Mouse (Mus musculus) kidney, embryonic 14.5 days (tissue): ENCODE results near the gene Tsga10. TPM values are rescaled to one million over a fixed set of nuclear protein-coding genes. Genes with fewer than 3 reads are reported as not detected.
A peak's percentile ranks its signal among the peaks of the same experiment; 100 is the strongest.

Experiments
- ATAC-seq: fragments of 200-750 bp; cut with Nextera tagmentation; 2 replicates; pipeline ENCODE4 v1.8.0; 2017; ENCODE audit warnings: moderate number of reproducible peaks, mild to moderate bottlenecking, moderate TSS enrichment, moderate library complexity; ENCODE audit not compliant: low FRiP score, low TSS enrichment
- H3K27ac ChIP-seq: fragments of 300-500 bp; sonication (generic); 2 replicates; pipeline ENCODE4 v1.5.1; 2014; ENCODE audit warnings: low read depth, mild to moderate bottlenecking, low read length, moderate library complexity, mixed read lengths
- H3K27me3 ChIP-seq: fragments of 300-500 bp; sonication (generic); 2 replicates; pipeline ENCODE4 v1.6.1; 2014; ENCODE audit warnings: mild to moderate bottlenecking, low read length; ENCODE audit not compliant: control insufficient read depth, insufficient read depth
- H3K36me3 ChIP-seq: fragments of 300-500 bp; sonication (generic); 2 replicates; pipeline ENCODE4 v1.6.1; 2014; ENCODE audit warnings: low read length, mixed read lengths; ENCODE audit not compliant: control insufficient read depth, insufficient read depth
- H3K4me1 ChIP-seq: fragments of 300-500 bp; sonication (generic); 2 replicates; pipeline ENCODE4 v1.6.1; 2014; ENCODE audit warnings: low read length, mixed read lengths; ENCODE audit not compliant: control insufficient read depth, insufficient read depth
- H3K4me2 ChIP-seq: fragments of 300-500 bp; sonication (generic); replicated peaks from 2 replicates; pipeline ENCODE4 v1.6.1; 2014; ENCODE audit warnings: low read depth, mild to moderate bottlenecking, low read length
- H3K4me3 ChIP-seq: fragments of 300-500 bp; sonication (generic); 2 replicates; pipeline ENCODE4 v1.5.1; 2014; ENCODE audit warnings: mild to moderate bottlenecking, low read length
- H3K9ac ChIP-seq: fragments of 300-500 bp; sonication (generic); 2 replicates; pipeline ENCODE4 v1.6.1; 2014; ENCODE audit warnings: low read depth, mild to moderate bottlenecking, low read length, moderate library complexity
- H3K9me3 ChIP-seq: fragments of 300-500 bp; sonication (generic); 2 replicates; pipeline ENCODE4 v1.6.1; 2016; ENCODE audit warnings: low read length; ENCODE audit not compliant: control insufficient read depth
- WGBS: fragments of 180-500 bp; shearing (Covaris S2); extraction: QIAGEN DNeasy Blood & Tissue Kit; methylation state at CpG from one replicate; pipeline ENCODE4 v1.1.7; 2014; 5-methylcytosine and 5-hydroxymethylcytosine counted together
- polyA plus RNA-seq: library from polyadenylated mRNA; unstranded; fragments of >200 nt; fragmentation: Nextera tagmentation; extraction: Ambion mirVana; gene quantifications from 2 replicates; pipeline ENCODE4 v1.2.1, GENCODE M21; 2014

Tsga10 gene
- 5.0 and 7.4 TPM in 2 replicates for polyA plus RNA-seq

GRCm38 (mm10) chr1:37866286-37866685 is at the start of gene Tsga10:
TSS of gene Tsga10 (minus strand) at chr1:37866429.
- H3K4me3 ChIP-seq: peak within 1 kb of the TSS; percentile 56
- H3K27ac ChIP-seq: peak within 1 kb of the TSS; percentile 77
- WGBS: 84% methylated on average over 6 of the region's 6 CpGs
- no peak for ATAC-seq
- H3K4me1 ChIP-seq: 0 out of 2 replicates have a peak, but pooled peaks cover 3% of the 10 kb centered on the region
- no peaks in the 10 kb centered on the region for H3K36me3 ChIP-seq
- no peaks in the 10 kb centered on the region for H3K9me3 ChIP-seq
- peak within 1 kb of the TSS; percentile 60 for H3K4me2 ChIP-seq
- H3K27me3 ChIP-seq: no peaks in the 10 kb centered on the region; the same call in 1 of the 2 replicates
- peak within 1 kb of the TSS; percentile 52 for H3K9ac ChIP-seq

- H3K9me3 ChIP-seq: no peaks in the 10 kb centered on the region
- no peak for ATAC-seq
- H3K4me3 ChIP-seq: no peak overlapping the region
- H3K36me3 ChIP-seq: no peaks in the 10 kb centered on the region
- no peak overlapping the region for H3K9ac ChIP-seq
- H3K27ac ChIP-seq: no peak overlapping the region
- H3K4me1 ChIP-seq: no peaks in the 10 kb centered on the region
- 80% methylated on average over 2 of the region's 2 CpGs for WGBS
- H3K4me2 ChIP-seq: no peak overlapping the region
- no peaks in the 10 kb centered on the region for H3K27me3 ChIP-seq
These were observed 46.5 kb upstream of the Tsga10 start for GRCm38 (mm10) chr1:37912751-37913150.

GRCm38 (mm10) chr1:37903178-37903577 is 36.9 kb upstream of the Tsga10 start:
- no peak overlapping the region for H3K9ac ChIP-seq
- no peak for ATAC-seq
- H3K27me3 ChIP-seq: no peaks in the 10 kb centered on the region
- no peak overlapping the region for H3K27ac ChIP-seq
- no peak overlapping the region for H3K4me3 ChIP-seq
- no peak overlapping the region for H3K4me2 ChIP-seq
- H3K4me1 ChIP-seq: no peaks in the 10 kb centered on the region
- H3K36me3 ChIP-seq: peaks cover 14% of the 10 kb centered on the region
- 20% methylated on average over 6 of the region's 6 CpGs for WGBS
- no peaks in the 10 kb centered on the region for H3K9me3 ChIP-seq

GRCm38 (mm10) chr1:37900288-37900687 is 34.1 kb upstream of the Tsga10 start:
- Histone ChIP-seq H3K27me3 (no peaks in the 10 kb centered on the region), H3K9me3 (no peaks in the 10 kb centered on the region), H3K36me3 (peaks cover 35% of the 10 kb centered on the region), H3K4me1 (no peaks in the 10 kb centered on the region), H3K4me2 (no peak overlapping the region), H3K27ac (no peak overlapping the region), H3K4me3 (no peak overlapping the region), H3K9ac (no peak overlapping the region)
- 52% methylated on average over 6 of the region's 6 CpGs for WGBS
- no peak for ATAC-seq

GRCm38 (mm10) chr1:37899816-37900215 is 33.6 kb upstream of the Tsga10 start:
- 76% methylated on average over 4 of the region's 4 CpGs for WGBS
- Histone ChIP-seq H3K4me2 (no peak overlapping the region), H3K4me1 (no peaks in the 10 kb centered on the region), H3K9me3 (no peaks in the 10 kb centered on the region), H3K4me3 (no peak overlapping the region), H3K36me3 (peaks cover 40% of the 10 kb centered on the region), H3K27ac (no peak overlapping the region), H3K27me3 (no peaks in the 10 kb centered on the region), H3K9ac (no peak overlapping the region)
- no peak for ATAC-seq

- Histone ChIP-seq H3K9ac (no peak overlapping the region), H3K4me3 (no peak overlapping the region), H3K4me2 (no peak overlapping the region), H3K9me3 (no peaks in the 10 kb centered on the region), H3K27me3 (no peaks in the 10 kb centered on the region), H3K27ac (no peak overlapping the region), H3K4me1 (peaks cover 7% of the 10 kb centered on the region), H3K36me3 (peaks cover 42% of the 10 kb centered on the region)
- ATAC-seq: no peak
These were observed 28.4 kb upstream of the Tsga10 start for GRCm38 (mm10) chr1:37894606-37895005.

GRCm38 (mm10) chr1:37891400-37891799 is 25.2 kb upstream of the Tsga10 start:
- Histone ChIP-seq H3K9ac (peak overlapping the region; percentile 69; the same call in 1 of the 2 replicates), H3K4me2 (peak overlapping the region; percentile 87), H3K27ac (no peak overlapping the region), H3K27me3 (no peaks in the 10 kb centered on the region), H3K4me1 (peaks cover 11% of the 10 kb centered on the region), H3K36me3 (peaks cover 23% of the 10 kb centered on the region), H3K9me3 (no peaks in the 10 kb centered on the region), H3K4me3 (peak overlapping the region; percentile 68)
- 71% methylated on average over 3 of the region's 3 CpGs for WGBS
- ATAC-seq: no peak; the same call in 1 of the 2 replicates

GRCm38 (mm10) chr1:37890025-37890652 is 23.9 kb upstream of the Tsga10 start, which contains the start of the genes Mitd1 and Mrpl30:
TSS of gene Mitd1 (minus strand) at chr1:37890411.
TSS of gene Mrpl30 (plus strand) at chr1:37890477.
- Histone ChIP-seq H3K36me3 (peaks cover 12% of the 10 kb centered on the region), H3K4me1 (peaks cover 11% of the 10 kb centered on the region), H3K9ac (peak within 1 kb of the TSS; percentile 69), H3K27me3 (no peaks in the 10 kb centered on the region), H3K27ac (peak within 1 kb of the TSS; percentile 63; the same call in 1 of the 2 replicates), H3K9me3 (no peaks in the 10 kb centered on the region), H3K4me2 (peak within 1 kb of the TSS; percentile 87), H3K4me3 (peak within 1 kb of the TSS; percentile 68)
- peak; percentile 91 for ATAC-seq
- under 1% methylated on average over 41 of the region's 41 CpGs for WGBS

GRCm38 (mm10) chr1:37889206-37889605 is 23.0 kb upstream of the Tsga10 start:
- 78% methylated on average over 7 of the region's 7 CpGs for WGBS
- Histone ChIP-seq H3K4me3 (peak overlapping the region; percentile 68), H3K27me3 (no peaks in the 10 kb centered on the region), H3K4me2 (peak overlapping the region; percentile 87), H3K27ac (no peak overlapping the region), H3K9ac (peak overlapping the region; percentile 69; the same call in 1 of the 2 replicates), H3K36me3 (peaks cover 5% of the 10 kb centered on the region), H3K9me3 (no peaks in the 10 kb centered on the region), H3K4me1 (peaks cover 11% of the 10 kb centered on the region)
- ATAC-seq: no peak
